Mouse (Mus musculus): ENCODE measurements around the gene Gm49322. TPM values are rescaled to one million over a fixed set of nuclear protein-coding genes. Genes with fewer than 3 reads are reported as not detected.

The Gm49322 gene
- polyA plus RNA-seq, 1 experiment from 2014 or later = 1.7 TPM

DNA sequence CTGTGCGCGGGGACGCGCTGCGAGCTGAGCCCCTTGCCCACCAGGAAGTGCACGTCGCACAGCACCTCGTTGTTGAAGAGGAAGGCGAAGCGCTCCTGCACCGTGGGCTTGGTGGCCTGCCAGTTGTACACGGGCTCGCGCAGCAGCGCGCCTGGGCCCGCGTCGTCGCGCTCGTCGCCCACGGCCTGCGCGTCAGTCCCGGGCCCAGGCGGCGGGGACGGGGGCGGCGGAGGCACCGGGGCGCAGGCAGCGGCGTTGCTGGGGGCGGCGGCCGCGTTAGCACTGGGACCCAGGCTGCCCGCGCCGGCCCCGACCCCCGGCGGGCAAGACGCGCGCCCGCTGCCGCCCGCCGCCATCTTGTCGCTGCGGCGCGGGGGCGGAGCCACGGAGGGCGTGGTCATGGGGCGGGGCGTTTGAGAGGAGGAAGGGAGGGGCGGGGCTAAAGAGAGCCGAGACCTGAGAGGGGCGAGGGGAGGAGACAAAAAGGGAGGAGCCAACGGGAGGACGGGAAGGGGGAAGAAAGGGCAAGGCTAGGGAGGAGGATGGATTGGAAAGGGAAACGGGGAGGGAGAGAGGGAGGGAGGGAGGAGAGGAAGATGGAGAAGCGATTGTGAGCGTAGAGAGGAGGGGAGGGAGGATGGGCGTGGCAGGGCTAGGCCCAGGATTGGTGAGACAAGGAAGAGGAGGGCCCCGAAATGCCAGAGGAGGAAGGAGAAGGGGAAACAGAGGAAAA is 50.5 kb downstream of the Gm49322 start:
- H3K9ac ChIP-seq = peak overlapping the region; percentile 94
- peak; percentile 90 for ATAC-seq (ENCODE audit: low FRiP score)
- peak overlapping the region; percentile 94 for H3K27ac ChIP-seq
- peak overlapping the region; percentile 72 for H3K4me2 ChIP-seq (replicated peaks)
- H3K9me3 ChIP-seq (ENCODE audit: control insufficient read depth, low read length) = no peaks in the 10 kb centered on the region
- H3K36me3 ChIP-seq (replicated peaks; ENCODE audit: control insufficient read depth, insufficient read depth) = no peaks in the 10 kb centered on the region; the same call in 1 of the 2 replicates
- peak overlapping the region; percentile 83 for H3K4me3 ChIP-seq (replicated peaks; ENCODE audit: low read length)
- peaks cover 25% of the 10 kb centered on the region for H3K4me1 ChIP-seq (replicated peaks; ENCODE audit: control insufficient read depth, insufficient read depth, low read length)
- H3K27me3 ChIP-seq (ENCODE audit: control insufficient read depth, insufficient read depth, low read length) = no peaks in the 10 kb centered on the region
- DNase-seq (ENCODE audit: low spot score) = peak; percentile 98
- 1% methylated on average over 67 of the region's 72 CpGs for WGBS

DNA sequence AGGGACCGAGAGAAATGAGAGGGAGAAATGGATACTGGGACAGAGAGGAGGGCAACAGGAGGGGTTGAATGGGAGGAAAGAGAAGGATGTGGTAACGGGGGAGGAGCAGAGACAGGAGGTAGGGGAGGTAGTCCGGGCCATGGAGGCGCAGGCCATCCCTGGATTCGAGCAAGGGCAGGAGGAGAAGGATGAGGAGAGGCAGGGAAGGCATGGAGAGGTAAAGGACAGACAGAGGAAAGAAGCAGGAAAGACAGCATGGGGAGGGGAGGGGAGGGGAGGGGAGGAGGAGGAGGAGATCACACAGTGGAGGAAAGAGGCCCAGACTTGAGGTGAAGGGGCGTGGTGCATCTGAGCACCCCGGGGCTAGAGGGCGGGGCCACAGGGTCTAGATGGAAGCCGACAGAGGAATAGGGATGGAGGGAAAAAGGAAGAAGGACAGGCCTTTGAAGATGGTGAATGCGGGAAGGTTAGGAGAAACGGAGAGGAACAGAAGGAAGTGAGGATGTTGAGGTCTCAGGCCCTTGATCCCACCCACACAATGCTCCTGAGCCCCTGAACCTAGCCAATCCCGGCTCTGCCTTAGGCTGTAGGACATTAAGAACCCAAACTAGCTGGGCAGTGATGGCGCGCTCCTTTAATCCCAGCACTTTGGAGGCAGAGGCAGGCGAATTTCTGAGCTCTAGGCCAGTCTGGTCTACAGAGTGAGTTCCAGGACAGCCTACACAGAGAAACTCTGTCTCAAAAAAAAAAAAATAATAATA is 51.2 kb downstream of the Gm49322 start, which contains the start of gene Btbd2:
Btbd2 (minus strand) TSS at position 209 of the 761 bp plus-strand sequence.
- Histone ChIP-seq H3K4me2 (replicated peaks) (peak within 1 kb of the TSS; percentile 72), H3K27me3 (ENCODE audit: control insufficient read depth, insufficient read depth, low read length) (no peaks in the 10 kb centered on the region), H3K36me3 (replicated peaks; ENCODE audit: control insufficient read depth, insufficient read depth) (no peaks in the 10 kb centered on the region; the same call in 1 of the 2 replicates), H3K9me3 (ENCODE audit: control insufficient read depth, low read length) (no peaks in the 10 kb centered on the region), H3K4me3 (replicated peaks; ENCODE audit: low read length) (peak within 1 kb of the TSS; percentile 83), H3K9ac (peak within 1 kb of the TSS; percentile 94), H3K27ac (peak within 1 kb of the TSS; percentile 94), H3K4me1 (replicated peaks; ENCODE audit: control insufficient read depth, insufficient read depth, low read length) (peaks cover 25% of the 10 kb centered on the region)
- DNase-seq (ENCODE audit: low spot score) (no peak), ATAC-seq (ENCODE audit: low FRiP score) (peak; percentile 44)
- 18% methylated on average over 15 of the region's 15 CpGs for WGBS

DNA sequence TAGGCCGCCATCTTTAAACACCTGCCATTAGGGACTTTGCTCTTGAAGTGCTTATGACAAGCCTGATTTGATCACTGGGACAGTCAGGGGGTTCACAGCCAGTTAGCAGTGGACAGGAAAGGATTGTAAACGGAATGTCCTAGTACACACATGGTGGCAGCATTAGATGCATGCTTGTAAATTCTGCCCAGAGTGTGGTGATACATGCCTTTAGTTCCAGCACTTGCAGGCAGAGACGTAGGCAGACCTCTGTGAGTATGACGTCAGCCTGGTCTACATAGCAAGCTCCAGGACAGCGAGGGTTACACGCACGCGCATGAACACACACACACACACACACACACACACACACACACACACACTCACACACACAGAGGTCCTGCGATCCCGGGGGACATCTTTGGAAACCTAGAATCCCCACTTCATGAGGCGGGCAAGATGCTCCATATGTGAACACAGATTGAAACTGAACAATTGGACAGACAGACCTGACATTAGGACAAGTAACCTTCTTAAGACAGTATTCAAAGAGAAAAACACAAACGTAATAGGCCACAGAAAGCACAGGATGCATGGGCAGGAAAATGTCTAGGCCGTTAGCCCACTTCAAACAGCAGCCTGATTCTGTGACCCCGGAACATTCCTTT is 52.5 kb downstream of the Gm49322 start:
- Histone ChIP-seq H3K9me3 (ENCODE audit: control insufficient read depth, low read length) (no peaks in the 10 kb centered on the region), H3K36me3 (replicated peaks; ENCODE audit: control insufficient read depth, insufficient read depth) (no peaks in the 10 kb centered on the region), H3K27ac (no peak overlapping the region), H3K4me1 (replicated peaks; ENCODE audit: control insufficient read depth, insufficient read depth, low read length) (peaks cover 25% of the 10 kb centered on the region), H3K4me2 (replicated peaks) (no peak overlapping the region), H3K4me3 (replicated peaks; ENCODE audit: low read length) (no peak overlapping the region), H3K9ac (no peak overlapping the region), H3K27me3 (ENCODE audit: control insufficient read depth, insufficient read depth, low read length) (no peaks in the 10 kb centered on the region)
- ATAC-seq (ENCODE audit: low FRiP score) = no peak
- no peak for DNase-seq (ENCODE audit: low spot score)
- WGBS = 88% methylated on average over 14 of the region's 14 CpGs

DNA sequence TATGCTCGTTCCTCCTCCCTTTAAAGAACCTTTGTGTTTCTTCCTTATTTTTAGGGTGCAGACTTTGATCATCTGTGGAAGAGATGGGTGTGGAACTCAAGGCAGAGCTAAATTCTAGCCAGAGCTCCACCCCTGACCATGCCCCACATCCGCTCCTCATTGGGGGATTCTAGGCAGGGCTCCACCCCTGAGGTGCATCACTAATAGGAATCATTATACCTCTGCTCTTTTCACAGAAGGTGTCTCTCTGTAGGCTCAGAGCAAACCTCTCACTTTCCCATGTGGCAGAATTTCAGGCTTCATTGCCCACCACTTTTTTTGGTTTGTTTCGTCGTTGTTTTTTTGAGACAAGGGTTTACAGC is 53.0 kb downstream of the Gm49322 start:
- H3K27ac ChIP-seq = peak overlapping the region; percentile 17; the same call in 1 of the 2 replicates
- no peak overlapping the region for H3K9ac ChIP-seq
- 69% methylated on average over 4 of the region's 4 CpGs for WGBS

DNA sequence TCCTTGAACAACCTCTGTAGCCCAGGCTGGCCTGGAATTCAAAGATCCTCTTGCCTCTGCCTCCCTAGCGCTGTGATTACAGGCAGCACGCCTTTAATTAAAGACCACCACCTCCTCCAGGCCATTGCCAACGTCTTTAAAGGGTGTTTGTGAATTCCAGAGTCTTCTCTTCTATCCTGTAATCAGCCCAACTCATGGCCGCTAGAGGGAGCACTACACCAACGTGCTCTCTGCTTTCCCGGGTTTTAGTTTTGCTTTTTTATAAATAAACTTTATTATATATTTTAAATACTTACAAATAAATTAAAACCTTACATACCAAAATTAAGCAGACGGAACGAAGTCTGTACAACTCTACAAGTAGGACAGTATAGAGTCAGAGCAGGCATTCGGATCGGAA is 53.4 kb downstream of the Gm49322 start:
- 14% methylated on average over 10 of the region's 10 CpGs for WGBS
- Histone ChIP-seq H3K27ac (peak overlapping the region; percentile 17; the same call in 1 of the 2 replicates), H3K4me3 (replicated peaks; ENCODE audit: low read length) (no peak overlapping the region), H3K27me3 (ENCODE audit: control insufficient read depth, insufficient read depth, low read length) (no peaks in the 10 kb centered on the region), H3K4me2 (replicated peaks) (peak overlapping the region; percentile 32), H3K9me3 (ENCODE audit: control insufficient read depth, low read length) (no peaks in the 10 kb centered on the region), H3K9ac (no peak overlapping the region; the same call in 1 of the 2 replicates), H3K4me1 (replicated peaks; ENCODE audit: control insufficient read depth, insufficient read depth, low read length) (peaks cover 25% of the 10 kb centered on the region), H3K36me3 (replicated peaks; ENCODE audit: control insufficient read depth, insufficient read depth) (no peaks in the 10 kb centered on the region)
- ATAC-seq (ENCODE audit: low FRiP score) = no peak
- peak; percentile 87 for DNase-seq (ENCODE audit: low spot score)

More for the DNA sequence above, 53.0 kb downstream of the Gm49322 start:
- H3K9me3 ChIP-seq (ENCODE audit: control insufficient read depth, low read length) = no peaks in the 10 kb centered on the region
- H3K4me2 ChIP-seq (replicated peaks) = no peak overlapping the region
- no peak for ATAC-seq (ENCODE audit: low FRiP score)
- H3K4me3 ChIP-seq (replicated peaks; ENCODE audit: low read length) = no peak overlapping the region
- H3K27me3 ChIP-seq (ENCODE audit: control insufficient read depth, insufficient read depth, low read length) = no peaks in the 10 kb centered on the region
- no peak for DNase-seq (ENCODE audit: low spot score)
- no peaks in the 10 kb centered on the region for H3K36me3 ChIP-seq (replicated peaks; ENCODE audit: control insufficient read depth, insufficient read depth)
- peaks cover 25% of the 10 kb centered on the region for H3K4me1 ChIP-seq (replicated peaks; ENCODE audit: control insufficient read depth, insufficient read depth, low read length)

DNA sequence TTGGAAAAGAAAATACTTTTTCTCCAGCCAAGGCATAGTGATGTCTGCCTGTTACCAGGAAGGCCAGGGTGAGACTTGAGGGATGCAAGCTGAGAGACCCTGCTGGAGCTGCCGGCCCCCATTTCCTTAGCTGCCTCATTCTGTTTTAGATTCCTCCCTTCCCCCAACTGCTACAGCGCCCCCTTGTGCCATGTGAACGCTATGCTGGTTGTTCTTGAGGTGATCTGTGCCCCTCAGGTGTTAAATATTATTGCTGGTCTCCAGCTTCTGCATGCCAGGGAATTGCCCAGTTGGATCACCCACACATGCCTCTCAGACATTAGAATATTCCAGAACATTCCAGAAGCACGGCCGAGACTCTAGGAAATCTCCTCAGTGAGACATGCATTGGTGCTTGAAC is 55.3 kb downstream of the Gm49322 start:
- Histone ChIP-seq H3K4me3 (replicated peaks; ENCODE audit: low read length) (no peak overlapping the region), H3K36me3 (replicated peaks; ENCODE audit: control insufficient read depth, insufficient read depth) (peaks cover 9% of the 10 kb centered on the region), H3K4me1 (replicated peaks; ENCODE audit: control insufficient read depth, insufficient read depth, low read length) (peaks cover 13% of the 10 kb centered on the region), H3K27ac (no peak overlapping the region), H3K9me3 (ENCODE audit: control insufficient read depth, low read length) (no peaks in the 10 kb centered on the region), H3K4me2 (replicated peaks) (no peak overlapping the region), H3K27me3 (ENCODE audit: control insufficient read depth, insufficient read depth, low read length) (no peaks in the 10 kb centered on the region), H3K9ac (no peak overlapping the region)
- WGBS = 38% methylated on average over 5 of the region's 5 CpGs
- ATAC-seq (ENCODE audit: low FRiP score) = no peak
- DNase-seq (ENCODE audit: low spot score) = no peak

DNA sequence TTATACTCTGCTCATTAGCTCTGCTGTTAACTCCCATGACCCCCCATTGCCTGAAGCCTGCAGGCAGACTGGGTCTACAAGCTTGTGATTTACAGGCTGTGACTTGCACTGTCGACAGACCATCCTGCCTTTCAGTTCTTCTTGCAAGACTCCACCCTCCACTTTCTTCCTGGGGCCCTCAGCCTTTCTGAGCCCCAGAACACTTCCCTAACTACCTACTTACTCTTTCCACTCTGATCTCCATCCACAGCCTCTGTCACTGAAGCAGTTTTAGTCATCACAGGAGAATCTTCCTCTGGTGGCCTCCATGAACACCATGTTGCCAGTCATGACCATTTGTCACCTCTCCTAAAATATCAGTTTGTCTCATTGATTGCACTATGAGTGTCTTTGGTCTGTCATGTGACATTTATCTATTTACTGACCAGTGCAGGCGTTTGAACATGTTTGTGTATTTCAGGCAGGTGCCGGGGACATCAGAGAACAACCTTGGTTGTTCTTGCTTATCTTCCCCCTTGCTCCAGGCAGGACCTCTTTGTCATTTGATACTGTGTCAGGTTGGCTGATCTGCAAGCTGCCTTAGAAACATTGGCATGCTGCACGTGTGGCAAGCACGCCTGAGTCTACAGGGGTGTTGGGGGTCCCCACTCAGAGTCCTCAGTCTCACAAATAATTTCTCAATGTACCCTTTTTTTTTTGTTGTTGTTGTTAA is 57.8 kb downstream of the Gm49322 start:
- WGBS = 67% methylated on average over 5 of the region's 5 CpGs
- Histone ChIP-seq H3K36me3 (replicated peaks; ENCODE audit: control insufficient read depth, insufficient read depth) (peaks cover 34% of the 10 kb centered on the region), H3K9me3 (ENCODE audit: control insufficient read depth, low read length) (no peaks in the 10 kb centered on the region), H3K4me2 (replicated peaks) (no peak overlapping the region), H3K4me1 (replicated peaks; ENCODE audit: control insufficient read depth, insufficient read depth, low read length) (peaks cover 5% of the 10 kb centered on the region; the same call in 1 of the 2 replicates), H3K9ac (no peak overlapping the region), H3K27me3 (ENCODE audit: control insufficient read depth, insufficient read depth, low read length) (no peaks in the 10 kb centered on the region), H3K4me3 (replicated peaks; ENCODE audit: low read length) (no peak overlapping the region), H3K27ac (no peak overlapping the region; the same call in 1 of the 2 replicates)
- ATAC-seq (ENCODE audit: low FRiP score) = no peak
- DNase-seq (ENCODE audit: low spot score) = no peak

DNA sequence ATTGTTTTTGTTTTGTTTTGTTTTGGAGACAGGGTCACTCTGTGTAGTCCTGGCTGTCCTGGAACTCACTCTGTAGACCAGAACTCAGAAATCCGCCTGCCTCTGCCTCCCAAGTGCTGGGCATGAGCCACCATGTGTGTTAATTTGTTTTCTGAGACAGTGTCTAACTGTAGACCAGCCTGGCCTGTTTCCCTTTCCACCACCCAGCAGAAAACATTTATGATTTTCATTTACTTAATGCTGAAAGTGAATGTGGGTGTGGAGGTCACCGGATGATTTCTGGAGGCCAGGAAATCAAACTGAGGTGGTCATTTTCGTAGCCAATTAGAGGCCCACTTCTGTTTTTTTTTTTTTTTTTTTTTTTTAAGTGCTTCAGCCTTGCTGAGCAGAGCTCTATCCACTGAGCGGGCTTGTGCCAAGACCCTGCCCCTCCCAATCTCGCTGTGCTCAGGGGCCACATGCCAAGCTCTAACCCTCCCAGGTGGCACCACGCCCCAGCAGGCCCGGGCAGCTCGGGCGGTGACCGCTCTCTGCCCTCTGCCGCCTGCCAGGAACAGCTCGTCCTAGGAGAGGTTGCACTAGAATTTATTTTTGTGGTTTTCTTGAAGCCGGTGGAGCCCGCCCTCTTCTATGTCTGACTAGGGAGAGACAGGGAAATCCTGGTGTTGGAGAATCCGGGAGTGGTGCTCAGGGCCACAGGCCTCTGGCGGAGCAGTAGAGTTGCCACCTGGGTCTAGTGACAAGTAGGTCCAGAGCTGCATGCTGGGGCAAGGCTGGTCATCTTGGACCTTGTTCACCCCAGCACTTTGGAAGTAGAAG is 58.6 kb downstream of the Gm49322 start:
- 0 out of 2 replicates have a peak overlapping the region, but pooled peaks have one; percentile 2 for H3K4me2 ChIP-seq (replicated peaks)
- ATAC-seq (ENCODE audit: low FRiP score) (no peak), DNase-seq (ENCODE audit: low spot score) (no peak)
- H3K27me3 ChIP-seq (ENCODE audit: control insufficient read depth, insufficient read depth, low read length) = no peaks in the 10 kb centered on the region
- no peaks in the 10 kb centered on the region; the same call in 1 of the 2 replicates for H3K4me1 ChIP-seq (replicated peaks; ENCODE audit: control insufficient read depth, insufficient read depth, low read length)
- peak overlapping the region; percentile 11; the same call in 1 of the 2 replicates for H3K9ac ChIP-seq
- H3K27ac ChIP-seq = no peak overlapping the region; the same call in 1 of the 2 replicates
- H3K36me3 ChIP-seq (replicated peaks; ENCODE audit: control insufficient read depth, insufficient read depth) = peaks cover 42% of the 10 kb centered on the region
- no peaks in the 10 kb centered on the region for H3K9me3 ChIP-seq (ENCODE audit: control insufficient read depth, low read length)
- WGBS = 46% methylated on average over 16 of the region's 16 CpGs
- H3K4me3 ChIP-seq (replicated peaks; ENCODE audit: low read length) = no peak overlapping the region
